Comparison of ENCODE assay signal across 9 mouse cellular contexts in the genomic region with DNA sequence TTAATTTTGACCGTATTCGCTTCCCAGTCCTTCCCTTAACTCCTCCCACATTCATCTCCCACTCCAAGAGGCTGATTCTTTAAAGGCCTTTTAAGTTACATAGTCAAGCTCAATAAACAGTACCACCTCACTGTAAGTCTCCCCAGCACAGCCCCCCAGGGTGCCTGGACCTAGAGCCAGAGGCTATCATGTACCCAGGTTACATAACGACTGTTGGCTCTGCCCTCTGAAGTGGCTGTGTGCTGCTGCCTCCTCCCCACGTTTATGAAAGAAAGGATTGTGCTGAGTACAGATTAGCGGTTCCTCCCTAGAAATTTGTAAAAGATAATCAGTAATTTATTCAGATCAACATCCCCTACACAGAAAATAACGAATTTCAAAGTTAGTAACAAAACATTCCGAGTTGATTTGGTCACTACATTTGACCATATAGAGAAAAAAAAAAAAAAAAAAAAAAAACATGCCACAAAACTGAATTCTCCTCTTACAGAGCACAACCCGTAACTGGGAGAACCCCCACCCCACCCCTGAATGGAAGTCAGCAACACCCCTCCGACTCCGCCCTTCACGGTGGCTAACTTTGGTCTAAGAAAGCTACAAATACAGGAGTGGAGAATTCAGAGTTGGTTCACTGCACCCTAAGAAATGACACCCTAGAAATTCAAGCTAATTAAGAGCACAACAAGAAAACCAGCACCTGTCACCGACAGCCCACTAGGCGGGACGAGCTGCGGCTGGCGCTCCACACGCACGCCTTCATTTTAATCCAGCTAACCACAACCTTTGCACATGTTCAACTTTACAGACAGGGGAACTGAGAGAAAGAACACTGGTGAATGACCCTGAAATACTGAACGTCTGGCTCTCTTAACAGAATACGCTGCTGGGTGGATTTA. TPM values are rescaled to one million over a fixed set of nuclear protein-coding genes. Genes with fewer than 3 reads are reported as not detected.
DNase-seq lines count a peak whose midpoint lies in the region; ATAC-seq and TF ChIP-seq lines count a peak whose summit lies in the region.
"Had no signal": no experiment of that assay in that cellular context is flagged by ENCODE, and none has a peak within 500 bp of the region (broad histone marks: within the 10 kb centered on the region; RNA-seq: fewer than 3 reads in every experiment).

No protein-coding gene starts in this region.

- 73% methylated on average over 20 of the region's 20 CpGs for WGBS in heart, embryonic 15.5 days
- 78% methylated on average over 20 of the region's 20 CpGs for WGBS in intestine, embryonic 16.5 days
- 75% methylated on average over 20 of the region's 20 CpGs for WGBS in stomach, postnatal 0 days

- H3K27me3 ChIP-seq in heart, embryonic 15.5 days = no peaks in the 10 kb centered on the region
- no peaks in the 10 kb centered on the region for H3K27me3 ChIP-seq in intestine, embryonic 16.5 days (replicated peaks; ENCODE audit: control insufficient read depth, insufficient read depth, low read length)
- no peaks in the 10 kb centered on the region for H3K27me3 ChIP-seq in stomach, postnatal 0 days (ENCODE audit: control insufficient read depth, insufficient read depth, low read length)

- intact Hi-C loops in heart, postnatal 14 days (cut with DNase I) = no loop called here

- peaks cover 31% of the 10 kb centered on the region for H3K4me1 ChIP-seq in heart, embryonic 15.5 days (replicated peaks)
- H3K4me1 ChIP-seq in intestine, embryonic 16.5 days (ENCODE audit: control insufficient read depth, insufficient read depth, low read length) = peaks cover 3% of the 10 kb centered on the region; the same call in 1 of the 2 replicates
- no peaks in the 10 kb centered on the region for H3K4me1 ChIP-seq in stomach, postnatal 0 days (replicated peaks; ENCODE audit: control insufficient read depth, insufficient read depth)

- no peaks in the 10 kb centered on the region for H3K9me3 ChIP-seq in heart, embryonic 15.5 days (replicated peaks)
- H3K9me3 ChIP-seq in intestine, embryonic 16.5 days (ENCODE audit: control insufficient read depth, low read length) = no peaks in the 10 kb centered on the region
- H3K9me3 ChIP-seq in stomach, postnatal 0 days (ENCODE audit: control insufficient read depth, low read length) = no peaks in the 10 kb centered on the region

- ATAC-seq in heart, embryonic 15.5 days (replicated peaks; ENCODE audit: insufficient number of reproducible peaks, insufficient read depth, low FRiP score, low read depth) = no peak
- peak; percentile 47 for ATAC-seq in activated CD4-positive, CD25-positive, alpha-beta regulatory T cell, adult 4 months
- ATAC-seq in inflammation-experienced regulatory T-cells, adult 6 months = peak; percentile 36
- no peak for ATAC-seq in intestine, embryonic 16.5 days
- no peak for ATAC-seq in stomach, postnatal 0 days (ENCODE audit: low FRiP score, low TSS enrichment)

- no peak overlapping the region for H3K9ac ChIP-seq in heart, embryonic 15.5 days
- H3K9ac ChIP-seq in intestine, embryonic 16.5 days (ENCODE audit: low read depth, low read length) = no peak overlapping the region
- no peak overlapping the region for H3K9ac ChIP-seq in stomach, postnatal 0 days (ENCODE audit: low read length)

- no peaks in the 10 kb centered on the region for H3K36me3 ChIP-seq in heart, embryonic 15.5 days
- no peaks in the 10 kb centered on the region for H3K36me3 ChIP-seq in intestine, embryonic 16.5 days (ENCODE audit: control insufficient read depth, insufficient read depth, low read length)
- H3K36me3 ChIP-seq in stomach, postnatal 0 days (ENCODE audit: control insufficient read depth, insufficient read depth, low read length) = peaks cover 2% of the 10 kb centered on the region; the same call in 1 of the 2 replicates

- no peak for TF ChIP-seq EP300 in stomach, postnatal 0 days (optimal IDR thresholded peaks at IDR 0.05)

- TF ChIP-seq CTCF in stomach, postnatal 0 days (IDR thresholded peaks at IDR 0.05; ENCODE audit: low read depth) = no peak

- H3K4me3 ChIP-seq in heart, embryonic 15.5 days = no peak overlapping the region
- no peak overlapping the region for H3K4me3 ChIP-seq in intestine, embryonic 16.5 days (ENCODE audit: low read length)
- no peak overlapping the region for H3K4me3 ChIP-seq in stomach, postnatal 0 days (ENCODE audit: low read depth, low read length)

- no peak for DNase-seq in heart, postnatal 14 days
- DNase-seq in spleen, adult 18-20 months = peak; percentile 53 to 59
- DNase-seq in adrenal gland, postnatal 4 days (ENCODE audit: low spot score in 2 of 2) = no peak
- DNase-seq in stomach, postnatal 0 days (ENCODE audit: low spot score) = no peak
- DNase-seq: right cerebral cortex, postnatal 14 days had no signal

- H3K27ac ChIP-seq in heart, embryonic 15.5 days = peak overlapping the region; percentile 59
- no peak overlapping the region for H3K27ac ChIP-seq in intestine, embryonic 16.5 days (ENCODE audit: low read length)
- H3K27ac ChIP-seq in stomach, postnatal 0 days (replicated peaks) = no peak overlapping the region

- no peak overlapping the region for H3K4me2 ChIP-seq in heart, embryonic 15.5 days
- no peak overlapping the region for H3K4me2 ChIP-seq in intestine, embryonic 16.5 days (ENCODE audit: low read depth, low read length)
- no peak overlapping the region for H3K4me2 ChIP-seq in stomach, postnatal 0 days (replicated peaks; ENCODE audit: low read depth)

RNA-seq across cellular contexts. Expression of gene Fryl, which starts 47.0 kb away (rescaled TPM):
- 25.7 and 28.4 TPM in 2 replicates for polyA plus RNA-seq in heart, embryonic 15.5 days (2015; fragmentation: Nextera tagmentation; extraction: Ambion mirVana)
- 10 to 100 TPM; 45.9 to 50.9 TPM for total RNA-seq in heart, postnatal 14 days (2021)
- 10 to 100 TPM; 90.0 to 92.4 TPM for polyA plus RNA-seq in activated CD4-positive, CD25-positive, alpha-beta regulatory T cell, adult 4 months (2017; shearing (Covaris generic))
- 100 to 1,000 TPM in 2 of 3 experiments, 10 to 100 TPM in 1; 87.2 to 121 (median 114) TPM for polyA plus RNA-seq in inflammation-experienced regulatory T-cells, adult 6 months (2017; shearing (Covaris generic))
- 22.1 and 22.6 TPM in 2 replicates for polyA plus RNA-seq in intestine, embryonic 16.5 days (2015; fragmentation: Nextera tagmentation; extraction: Ambion mirVana)
- total RNA-seq in adrenal gland, postnatal 4 days (2021) = 10 to 100 TPM; 49.7 to 55.7 TPM
- polyA plus RNA-seq in stomach, postnatal 0 days (2015; fragmentation: Nextera tagmentation; extraction: Ambion mirVana) = 20.8 TPM in 2 replicates

Comparison
In these comparisons a context has a peak if more than half of its experiments do, and no peak if none do; other contexts are left out.
1. ATAC-seq: peak in activated CD4-positive, CD25-positive, alpha-beta regulatory T cell, adult 4 months (single experiment) and inflammation-experienced regulatory T-cells, adult 6 months (single experiment); none in heart, embryonic 15.5 days (single experiment), intestine, embryonic 16.5 days (single experiment) and stomach, postnatal 0 days (single experiment).
2. DNase-seq: peak in spleen, adult 18-20 months (2 of 2); none in heart, postnatal 14 days (0 of 2), adrenal gland, postnatal 4 days (0 of 2) and stomach, postnatal 0 days (single experiment).